Mouse (Mus musculus): ENCODE measurements at regions not wholly inside any gene's neighbourhood (a gene's known extent, or its start where the extent isn't known, plus 50 kb on each side); places are given as distances from the start of the nearest gene placed in this dataset.

DNA sequence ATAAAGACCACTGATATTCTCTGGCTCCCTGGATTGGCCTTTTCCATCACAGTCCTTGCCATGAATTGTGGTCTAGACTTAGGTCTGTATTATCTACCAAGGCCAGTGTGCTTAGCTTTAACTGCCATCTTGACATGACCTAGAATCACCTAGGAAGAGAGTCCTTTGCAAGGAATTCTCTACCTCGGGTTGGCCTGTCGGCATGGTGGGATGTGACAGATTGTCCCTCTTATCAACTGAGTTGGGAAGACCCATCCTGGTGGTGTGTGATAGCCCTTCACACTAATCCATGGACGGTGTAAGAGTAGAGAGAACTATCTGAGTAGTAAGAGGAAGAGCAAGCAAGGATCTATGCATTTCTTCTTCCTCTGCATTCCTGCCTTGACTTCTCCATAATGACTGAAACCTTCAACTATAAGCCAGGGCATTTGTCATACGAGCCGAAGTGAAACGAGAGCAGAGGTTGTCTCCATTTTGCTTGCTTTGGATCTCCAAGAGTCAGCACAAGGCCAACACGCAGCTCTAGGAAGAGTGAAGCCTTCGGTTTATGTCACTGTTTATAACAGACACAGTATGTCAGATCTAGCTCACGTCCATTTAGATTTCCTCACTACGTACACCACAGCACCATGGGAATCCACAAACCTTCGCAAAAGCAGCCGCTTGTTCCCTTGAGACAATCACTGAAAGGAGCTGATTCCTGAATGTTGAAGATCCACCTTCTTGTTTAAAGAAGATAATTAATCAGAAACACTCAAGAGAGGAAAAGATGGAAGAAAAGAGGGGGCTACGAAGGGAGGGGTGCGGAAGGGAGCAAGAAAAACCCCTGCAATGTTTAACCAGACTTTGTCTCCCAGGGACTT, 190.9 kb upstream of the Rgma start:
- H3K27me3 ChIP-seq: no peaks in the 10 kb centered on the region
- no peaks in the 10 kb centered on the region for H3K36me3 ChIP-seq
- 41% methylated on average over 14 of the region's 14 CpGs for WGBS
- no peak overlapping the region for H3K4me3 ChIP-seq
- H3K27ac ChIP-seq: peak overlapping the region; percentile 87
- H3K4me1 ChIP-seq (replicated peaks): peaks cover 30% of the 10 kb centered on the region
- ATAC-seq (ENCODE audit: low FRiP score): peak; percentile 55
- H3K9ac ChIP-seq: 0 out of 2 replicates have a peak overlapping the region, but pooled peaks have one; percentile 14
- no peaks in the 10 kb centered on the region for H3K9me3 ChIP-seq
- H3K4me2 ChIP-seq: no peak overlapping the region

GRCm38 (mm10) chr7:73185071-73185531, 190.2 kb upstream of the Rgma start:
- no peaks in the 10 kb centered on the region for H3K27me3 ChIP-seq
- 16% methylated on average over 10 of the region's 10 CpGs for WGBS
- no peak overlapping the region for H3K4me2 ChIP-seq
- H3K27ac ChIP-seq: peak overlapping the region; percentile 87
- peaks cover 30% of the 10 kb centered on the region for H3K4me1 ChIP-seq (replicated peaks)
- ATAC-seq (ENCODE audit: low FRiP score): peak; percentile 90
- H3K36me3 ChIP-seq: no peaks in the 10 kb centered on the region
- no peaks in the 10 kb centered on the region for H3K9me3 ChIP-seq
- H3K4me3 ChIP-seq: no peak overlapping the region
- H3K9ac ChIP-seq: 0 out of 2 replicates have a peak overlapping the region, but pooled peaks have one; percentile 14

DNA sequence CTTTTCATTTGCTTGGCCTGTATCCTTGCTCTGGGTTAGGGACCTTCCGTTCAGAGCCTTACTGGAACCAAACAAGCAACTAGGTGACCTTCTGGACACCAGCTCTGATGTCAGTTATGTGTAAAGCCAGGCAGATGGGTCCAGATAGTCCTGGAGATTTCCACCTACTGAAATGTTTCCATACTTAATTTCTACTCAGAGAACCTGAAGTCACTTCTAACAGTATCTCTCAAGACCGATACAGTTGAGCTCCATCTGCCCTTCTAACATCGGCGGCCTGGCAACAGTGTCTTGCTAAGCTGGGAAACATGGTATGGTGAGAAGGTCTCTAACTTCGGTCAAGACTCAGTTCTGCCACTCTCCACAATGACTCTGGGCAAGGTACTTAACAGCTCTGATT, 189.7 kb upstream of the Rgma start:
- Histone ChIP-seq H3K27me3 (no peaks in the 10 kb centered on the region), H3K4me1 (replicated peaks) (peaks cover 33% of the 10 kb centered on the region), H3K27ac (peak overlapping the region; percentile 87), H3K36me3 (no peaks in the 10 kb centered on the region), H3K4me2 (0 out of 2 replicates have a peak overlapping the region, but pooled peaks have one; percentile 22), H3K9ac (no peak overlapping the region), H3K9me3 (no peaks in the 10 kb centered on the region), H3K4me3 (no peak overlapping the region)
- WGBS: 53% methylated on average over 5 of the region's 5 CpGs
- ATAC-seq (ENCODE audit: low FRiP score): 0 out of 2 replicates have a peak, but pooled peaks have one; percentile 12

DNA sequence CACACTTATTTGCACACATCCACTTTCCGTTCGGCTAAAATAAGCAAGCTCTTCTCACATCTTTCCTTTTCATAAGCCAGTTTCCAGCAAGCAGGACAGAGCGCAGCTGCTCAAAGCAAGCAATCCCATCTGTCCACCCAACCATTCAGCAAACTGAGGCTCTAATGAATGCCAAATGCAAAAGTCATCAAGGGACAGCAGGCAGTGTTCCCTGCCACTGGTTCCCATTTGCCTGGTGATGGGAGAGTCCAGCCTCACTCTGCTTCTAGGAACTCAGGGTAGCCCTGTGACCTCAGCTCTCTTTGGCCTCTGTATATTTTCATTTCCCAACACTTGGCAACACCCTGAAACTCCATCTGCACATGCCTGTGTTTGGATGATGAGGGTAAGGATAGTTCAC, 188.8 kb upstream of the Rgma start:
- Histone ChIP-seq H3K4me1 (replicated peaks) (peaks cover 37% of the 10 kb centered on the region), H3K4me3 (no peak overlapping the region), H3K4me2 (0 out of 2 replicates have a peak overlapping the region, but pooled peaks have one; percentile 4), H3K27me3 (no peaks in the 10 kb centered on the region), H3K27ac (peak overlapping the region; percentile 87), H3K9me3 (no peaks in the 10 kb centered on the region), H3K9ac (no peak overlapping the region), H3K36me3 (no peaks in the 10 kb centered on the region)
- ATAC-seq (ENCODE audit: low FRiP score): no peak
- 61% methylated on average over 3 of the region's 3 CpGs for whole genome bisulfite sequencing

DNA sequence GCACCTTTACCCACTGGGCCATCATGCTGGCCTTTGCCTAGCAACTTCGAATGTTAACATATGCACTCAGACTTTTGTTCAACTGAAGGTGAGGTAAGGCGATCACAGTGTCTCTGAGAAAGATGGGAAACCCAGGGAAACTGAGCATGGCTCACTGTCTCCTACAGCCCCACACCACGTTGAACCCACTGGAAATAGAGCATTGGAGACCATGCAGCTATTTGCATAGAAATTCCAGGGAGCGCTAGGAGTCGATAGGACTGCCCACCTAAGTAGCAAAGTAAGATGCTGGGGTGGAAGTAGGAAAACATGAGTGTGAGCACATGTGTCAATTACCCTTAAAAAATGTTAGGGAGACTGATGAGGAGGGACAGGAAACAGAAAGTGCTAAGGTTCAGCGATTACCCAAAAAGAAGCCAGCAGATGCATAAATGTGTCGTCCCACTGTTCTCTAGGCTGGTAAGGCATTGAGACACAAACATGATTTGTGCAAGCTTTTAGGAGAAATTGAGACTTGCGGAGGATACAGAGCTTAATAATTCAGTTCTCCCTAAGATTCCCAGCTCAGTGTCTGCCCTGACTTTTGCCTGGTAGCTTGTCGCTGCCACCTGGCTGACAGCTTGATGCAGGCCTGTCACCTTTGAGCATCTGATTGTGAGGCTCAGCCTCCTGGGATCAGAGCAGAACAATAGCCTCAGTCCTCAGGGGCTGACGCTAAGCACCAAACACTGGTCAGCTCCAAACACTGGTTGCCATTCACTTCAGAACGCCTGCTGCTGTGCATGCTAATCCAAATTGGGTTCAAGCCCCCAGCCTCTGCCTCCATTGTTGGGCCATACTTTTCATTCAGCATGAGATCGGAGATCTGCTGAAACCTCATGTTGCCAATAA, 183.7 kb upstream of the Rgma start:
- WGBS: 23% methylated on average over 12 of the region's 12 CpGs
- H3K9me3 ChIP-seq: no peaks in the 10 kb centered on the region
- H3K36me3 ChIP-seq: no peaks in the 10 kb centered on the region
- no peak overlapping the region for H3K4me2 ChIP-seq
- H3K27me3 ChIP-seq: no peaks in the 10 kb centered on the region
- peak overlapping the region; percentile 79 for H3K27ac ChIP-seq
- ATAC-seq (ENCODE audit: low FRiP score): peak; percentile 61; the same call in 1 of the 2 replicates
- no peak overlapping the region for H3K9ac ChIP-seq
- H3K4me3 ChIP-seq: no peak overlapping the region
- H3K4me1 ChIP-seq (replicated peaks): peaks cover 40% of the 10 kb centered on the region

GRCm38 (mm10) chr7:73192839-73193238, 182.5 kb upstream of the Rgma start:
- ATAC-seq (ENCODE audit: low FRiP score): no peak
- H3K27ac ChIP-seq: peak overlapping the region; percentile 79
- H3K4me2 ChIP-seq: no peak overlapping the region
- peaks cover 47% of the 10 kb centered on the region for H3K4me1 ChIP-seq (replicated peaks)
- H3K9ac ChIP-seq: no peak overlapping the region
- H3K27me3 ChIP-seq: no peaks in the 10 kb centered on the region
- WGBS: 43% methylated on average over 7 of the region's 7 CpGs
- no peaks in the 10 kb centered on the region for H3K36me3 ChIP-seq
- no peaks in the 10 kb centered on the region for H3K9me3 ChIP-seq
- no peak overlapping the region for H3K4me3 ChIP-seq

- no peak for ATAC-seq (ENCODE audit: low FRiP score)
- H3K9me3 ChIP-seq: peaks cover 5% of the 10 kb centered on the region; the same call in 1 of the 2 replicates
- peak overlapping the region; percentile 41; the same call in 1 of the 2 replicates for H3K27ac ChIP-seq
- H3K9ac ChIP-seq: no peak overlapping the region
- peaks cover 47% of the 10 kb centered on the region for H3K4me1 ChIP-seq (replicated peaks)
- WGBS: 47% methylated on average over 4 of the region's 4 CpGs
- no peaks in the 10 kb centered on the region for H3K36me3 ChIP-seq
- no peaks in the 10 kb centered on the region for H3K27me3 ChIP-seq
- no peak overlapping the region for H3K4me3 ChIP-seq
- no peak overlapping the region for H3K4me2 ChIP-seq
Measured at GRCm38 (mm10) chr7:73195306-73195705, 180.0 kb upstream of the Rgma start.

DNA sequence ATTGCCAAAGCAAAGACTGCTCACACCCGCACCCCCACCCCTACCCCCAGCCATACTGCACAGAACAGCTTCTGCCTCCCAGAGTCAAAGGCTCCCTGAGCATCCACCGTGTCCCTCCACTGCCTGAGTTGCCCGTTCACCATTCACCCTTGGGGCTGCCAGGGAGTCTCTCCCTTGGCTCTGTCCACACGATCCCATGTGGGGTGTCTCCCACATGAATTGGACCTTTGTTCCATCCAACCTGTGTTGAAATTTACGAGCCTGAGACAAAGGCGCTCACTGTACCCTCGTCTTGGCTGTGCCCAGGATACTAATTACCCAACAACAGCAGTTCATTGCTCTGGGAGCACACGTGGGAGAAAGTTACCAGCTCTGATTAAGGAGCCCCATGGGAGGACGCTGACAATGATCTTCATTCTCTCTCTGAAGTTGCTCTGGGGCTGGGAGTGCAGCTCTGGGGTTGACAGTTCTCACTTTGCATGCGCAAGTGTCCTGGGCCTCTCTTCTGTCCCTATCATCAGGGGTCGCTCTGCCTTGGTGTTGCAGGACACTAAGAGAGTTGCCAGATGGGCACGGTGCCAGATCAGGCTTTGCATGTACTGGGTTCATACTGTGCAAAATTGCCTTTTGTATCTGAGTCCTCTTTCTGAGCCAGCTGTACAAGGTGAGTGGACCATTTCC, 178.3 kb upstream of the Rgma start:
- WGBS: 34% methylated on average over 12 of the region's 12 CpGs
- H3K4me2 ChIP-seq: no peak overlapping the region
- H3K27me3 ChIP-seq: no peaks in the 10 kb centered on the region
- no peaks in the 10 kb centered on the region for H3K36me3 ChIP-seq
- peak; percentile 91 for ATAC-seq (ENCODE audit: low FRiP score)
- H3K4me1 ChIP-seq (replicated peaks): peaks cover 40% of the 10 kb centered on the region
- H3K9me3 ChIP-seq: peaks cover 5% of the 10 kb centered on the region; the same call in 1 of the 2 replicates
- H3K27ac ChIP-seq: peak overlapping the region; percentile 79
- H3K9ac ChIP-seq: no peak overlapping the region
- no peak overlapping the region for H3K4me3 ChIP-seq

- no peak overlapping the region for H3K4me2 ChIP-seq
- H3K27me3 ChIP-seq: no peaks in the 10 kb centered on the region
- no peaks in the 10 kb centered on the region for H3K36me3 ChIP-seq
- ATAC-seq (ENCODE audit: low FRiP score): no peak
- no peak overlapping the region for H3K9ac ChIP-seq
- H3K9me3 ChIP-seq: peaks cover 5% of the 10 kb centered on the region; the same call in 1 of the 2 replicates
- H3K4me3 ChIP-seq: no peak overlapping the region
- WGBS: 76% methylated on average over 5 of the region's 5 CpGs
- H3K27ac ChIP-seq: peak overlapping the region; percentile 79
- H3K4me1 ChIP-seq (replicated peaks): peaks cover 30% of the 10 kb centered on the region
Measured at GRCm38 (mm10) chr7:73198069-73198468, 177.2 kb upstream of the Rgma start.

DNA sequence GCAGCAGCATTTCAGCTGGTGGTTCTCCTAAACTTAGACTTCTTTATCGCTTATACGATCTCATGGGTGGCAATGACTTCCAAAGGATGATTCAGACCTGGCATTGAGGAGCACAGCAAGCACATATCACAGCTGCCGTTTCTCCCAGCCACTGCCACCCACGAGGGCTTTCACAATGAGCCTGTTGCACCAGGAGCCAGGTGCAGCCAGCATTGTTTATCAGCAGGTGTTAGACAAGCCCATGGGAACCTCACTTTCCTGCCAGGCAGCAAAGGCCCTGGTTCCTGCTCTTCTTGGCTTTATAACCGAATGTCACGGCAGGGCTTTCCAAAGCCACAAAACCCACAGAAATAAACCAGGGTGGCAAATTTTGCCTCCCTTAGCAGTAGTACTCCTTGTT, 175.3 kb upstream of the Rgma start:
- 77% methylated on average over 6 of the region's 6 CpGs for WGBS
- Histone ChIP-seq H3K4me3 (no peak overlapping the region), H3K36me3 (no peaks in the 10 kb centered on the region), H3K27ac (no peak overlapping the region), H3K9me3 (peaks cover 9% of the 10 kb centered on the region), H3K4me1 (replicated peaks) (peaks cover 29% of the 10 kb centered on the region), H3K4me2 (no peak overlapping the region), H3K27me3 (no peaks in the 10 kb centered on the region), H3K9ac (no peak overlapping the region)
- ATAC-seq (ENCODE audit: low FRiP score): no peak

GRCm38 (mm10) chr7:73201330-73201729, 174.0 kb upstream of the Rgma start:
- no peak overlapping the region for H3K4me2 ChIP-seq
- no peaks in the 10 kb centered on the region for H3K36me3 ChIP-seq
- no peak for ATAC-seq (ENCODE audit: low FRiP score)
- peaks cover 26% of the 10 kb centered on the region for H3K4me1 ChIP-seq (replicated peaks)
- 45% methylated on average over 6 of the region's 6 CpGs for whole genome bisulfite sequencing
- no peak overlapping the region for H3K4me3 ChIP-seq
- H3K9ac ChIP-seq: no peak overlapping the region
- H3K27me3 ChIP-seq: no peaks in the 10 kb centered on the region
- peaks cover 9% of the 10 kb centered on the region for H3K9me3 ChIP-seq
- no peak overlapping the region for H3K27ac ChIP-seq

Measured in hindbrain, embryonic 13.5 days (tissue).